Mouse (Mus musculus): ENCODE data around the gene Wdr20.

Gene Wdr20

GRCm38 (mm10) chr12:110828908-110829307 is 91.2 kb downstream of the Wdr20 start:
- no peak for DNase-seq

GRCm38 (mm10) chr12:110830293-110831024 is 92.7 kb downstream of the Wdr20 start:
- DNase-seq = no peak

- DNase-seq = no peak
Observed at GRCm38 (mm10) chr12:110835182-110835581, 97.4 kb downstream of the Wdr20 start.

GRCm38 (mm10) chr12:110836729-110837128 is 99.0 kb downstream of the Wdr20 start:
- DNase-seq = no peak

GRCm38 (mm10) chr12:110837192-110837841 is 99.6 kb downstream of the Wdr20 start:
- DNase-seq = no peak

GRCm38 (mm10) chr12:110837850-110838249 is 100.1 kb downstream of the Wdr20 start:
- DNase-seq = no peak

- peak; percentile 97 for DNase-seq
Observed at GRCm38 (mm10) chr12:110840348-110841198, 102.8 kb downstream of the Wdr20 start, which contains the start of gene Mok. Mok (minus strand) TSS chr12:110840939.

GRCm38 (mm10) chr12:110841731-110842493 is 104.2 kb downstream of the Wdr20 start:
- no peak for DNase-seq

GRCm38 (mm10) chr12:110843194-110844048 is 105.7 kb downstream of the Wdr20 start:
- DNase-seq = peak; percentile 89 to 91

- DNase-seq = peak; percentile 26 to 30
Observed at GRCm38 (mm10) chr12:110844227-110845130, 106.7 kb downstream of the Wdr20 start.

GRCm38 (mm10) chr12:110845131-110845880 is 107.6 kb downstream of the Wdr20 start:
- peak; percentile 86 to 89 for DNase-seq

- DNase-seq = no peak
Observed at GRCm38 (mm10) chr12:110846191-110846765, 108.5 kb downstream of the Wdr20 start.

- peak; percentile 93 to 94 for DNase-seq
Observed at GRCm38 (mm10) chr12:110850010-110850928, 112.5 kb downstream of the Wdr20 start, which contains the start of gene Zfp839. Zfp839 (plus strand) TSS chr12:110850253.

GRCm38 (mm10) chr12:110850929-110851256 is 113.1 kb downstream of the Wdr20 start:
- no peak for DNase-seq

- no peak for DNase-seq
Observed at GRCm38 (mm10) chr12:110851414-110851813, 113.7 kb downstream of the Wdr20 start.

- DNase-seq = no peak
Observed at GRCm38 (mm10) chr12:110851923-110852322, 114.2 kb downstream of the Wdr20 start.
